Mouse (Mus musculus) neural tube, embryonic 13.5 days (tissue): ENCODE data around the gene Sigmar1. TPM values are rescaled to one million over a fixed set of nuclear protein-coding genes. Genes with fewer than 3 reads are reported as not detected.
A peak's percentile ranks its signal among the peaks of the same experiment; 100 is the strongest.

ENCODE experiments used
- ATAC-seq: fragments of 200-750 bp; cut with Nextera tagmentation; 2 replicates; pipeline ENCODE4 v1.8.0; 2017; ENCODE audit warnings: low read depth, mild to moderate bottlenecking, moderate TSS enrichment, moderate library complexity
- H3K27ac ChIP-seq: fragments of 300-500 bp; sonication (generic); replicated peaks from 2 replicates; pipeline ENCODE4 v1.5.1; 2015; ENCODE audit warnings: moderate library complexity, mild to moderate bottlenecking, inconsistent platforms
- H3K27me3 ChIP-seq: fragments of 300-500 bp; sonication (generic); 2 replicates; pipeline ENCODE4 v1.6.1; 2015; ENCODE audit warnings: mild to moderate bottlenecking, inconsistent platforms
- H3K36me3 ChIP-seq: fragments of 300-500 bp; sonication (generic); 2 replicates; pipeline ENCODE4 v1.6.1; 2015; ENCODE audit warnings: mild to moderate bottlenecking, inconsistent platforms
- H3K4me1 ChIP-seq: fragments of 300-500 bp; sonication (generic); replicated peaks from 2 replicates; pipeline ENCODE4 v1.6.1; 2015; ENCODE audit warnings: inconsistent platforms
- H3K4me2 ChIP-seq: fragments of 300-500 bp; sonication (generic); 2 replicates; pipeline ENCODE4 v1.6.1; 2015; ENCODE audit warnings: inconsistent platforms, mild to moderate bottlenecking, moderate library complexity
- H3K4me3 ChIP-seq: fragments of 300-500 bp; sonication (generic); 2 replicates; pipeline ENCODE4 v1.5.1; 2015; ENCODE audit warnings: mild to moderate bottlenecking, inconsistent platforms
- H3K9ac ChIP-seq: fragments of 300-500 bp; sonication (generic); 2 replicates; pipeline ENCODE4 v1.6.1; 2015; ENCODE audit warnings: moderate library complexity, mild to moderate bottlenecking, inconsistent platforms
- H3K9me3 ChIP-seq: fragments of 300-500 bp; sonication (generic); 2 replicates; pipeline ENCODE4 v1.6.1; 2016; ENCODE audit warnings: inconsistent platforms
- WGBS: fragments of 180-500 bp; shearing (Covaris S2); methylation state at CpG from one replicate; pipeline ENCODE4 v1.1.7; 2015; 5-methylcytosine and 5-hydroxymethylcytosine counted together
- polyA plus RNA-seq: library from polyadenylated mRNA; unstranded; fragments of >200 nt; fragmentation: Nextera tagmentation; extraction: Ambion mirVana; gene quantifications from 2 replicates; pipeline ENCODE4 v1.2.1, GENCODE M21; 2015

Sigmar1 gene
- polyA plus RNA-seq, 1 experiment from 2014 or later = 75.1 TPM

GRCm38 (mm10) chr4:41745021-41745420, 10.9 kb downstream of the Sigmar1 start:
- WGBS = 93% methylated on average over 1 of the region's 1 CpGs
- H3K4me3 ChIP-seq = no peak overlapping the region
- peaks cover 7% of the 10 kb centered on the region for H3K4me1 ChIP-seq
- H3K4me2 ChIP-seq = no peak overlapping the region
- no peaks in the 10 kb centered on the region for H3K36me3 ChIP-seq
- H3K9ac ChIP-seq = no peak overlapping the region
- 0 out of 2 replicates have a peak, but pooled peaks cover 9% of the 10 kb centered on the region for H3K27me3 ChIP-seq
- no peak overlapping the region for H3K27ac ChIP-seq
- ATAC-seq = no peak
- H3K9me3 ChIP-seq = peaks cover 15% of the 10 kb centered on the region

GRCm38 (mm10) chr4:41744131-41744530, 11.8 kb downstream of the Sigmar1 start:
- peaks cover 16% of the 10 kb centered on the region for H3K4me1 ChIP-seq
- no peak overlapping the region for H3K4me2 ChIP-seq
- no peak overlapping the region for H3K4me3 ChIP-seq
- peaks cover 15% of the 10 kb centered on the region for H3K9me3 ChIP-seq
- ATAC-seq = no peak
- no peak overlapping the region for H3K27ac ChIP-seq
- H3K9ac ChIP-seq = no peak overlapping the region
- peaks cover 3% of the 10 kb centered on the region for H3K36me3 ChIP-seq
- WGBS = 82% methylated on average over 2 of the region's 2 CpGs
- 0 out of 2 replicates have a peak, but pooled peaks cover 4% of the 10 kb centered on the region for H3K27me3 ChIP-seq

DNA sequence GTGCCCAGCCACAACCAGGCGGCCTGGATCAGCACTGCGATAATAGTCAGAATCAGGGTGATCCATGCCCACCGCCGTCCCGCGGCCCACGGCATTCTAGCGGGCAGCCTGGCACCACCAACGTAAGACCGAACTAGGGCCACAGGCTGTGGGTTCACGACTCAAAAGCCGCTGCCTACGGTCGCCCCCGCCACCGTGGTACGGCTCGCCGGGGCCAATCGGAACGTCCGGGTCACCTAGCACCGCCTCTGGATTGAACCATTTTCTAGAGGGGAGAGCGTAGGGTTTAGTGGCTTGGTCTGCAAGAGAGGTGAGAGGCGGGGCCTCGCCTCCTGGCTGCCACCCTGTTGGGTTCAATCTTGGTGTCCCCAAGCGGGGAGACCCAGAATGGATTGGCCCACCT, 14.8 kb downstream of the Sigmar1 start:
- H3K4me2 ChIP-seq = peak overlapping the region; percentile 84
- 0% methylated on average over 27 of the region's 27 CpGs for WGBS
- H3K4me3 ChIP-seq = peak overlapping the region; percentile 79
- 0 out of 2 replicates have a peak, but pooled peaks cover 4% of the 10 kb centered on the region for H3K9me3 ChIP-seq
- H3K27me3 ChIP-seq = no peaks in the 10 kb centered on the region
- peaks cover 12% of the 10 kb centered on the region for H3K36me3 ChIP-seq
- H3K27ac ChIP-seq = peak overlapping the region; percentile 87
- H3K9ac ChIP-seq = peak overlapping the region; percentile 83
- ATAC-seq = peak; percentile 97
- peaks cover 19% of the 10 kb centered on the region for H3K4me1 ChIP-seq

DNA sequence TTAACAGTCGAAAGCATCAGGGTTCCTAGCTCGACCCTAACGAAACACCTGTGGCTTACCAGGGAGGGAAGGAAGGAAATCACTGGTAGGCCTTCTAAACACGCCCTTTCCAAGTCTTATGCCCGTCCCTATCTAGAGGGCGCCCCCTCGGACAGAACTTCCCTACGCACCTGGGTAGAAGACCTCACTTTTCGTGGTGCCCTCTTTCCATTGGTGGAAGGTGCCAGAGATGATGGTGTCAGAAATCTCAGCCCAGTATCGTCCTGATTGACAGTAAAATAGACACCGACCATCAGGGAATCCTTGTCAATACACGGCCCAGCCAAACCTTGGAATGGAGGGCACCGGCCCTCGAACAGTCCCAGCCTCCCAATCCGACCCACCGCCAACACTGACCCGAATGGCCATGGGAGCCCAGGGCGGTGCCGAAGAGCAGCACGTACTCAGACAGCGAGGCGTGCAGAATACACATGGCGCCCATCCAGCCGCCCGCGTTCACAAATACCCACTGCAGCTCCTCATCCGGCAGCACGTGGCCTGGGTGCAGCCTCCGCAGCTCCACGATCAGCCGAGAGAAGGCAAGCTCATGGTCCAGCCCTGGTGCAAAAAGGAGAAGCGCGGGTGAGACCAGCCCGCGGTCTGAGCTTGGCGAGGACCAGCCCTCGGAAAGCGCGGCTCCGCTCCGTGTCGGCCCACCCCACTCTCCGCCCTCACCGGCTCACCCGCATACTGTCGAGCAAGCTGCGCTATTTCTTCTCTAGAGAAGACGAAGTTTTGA, 15.4 kb downstream of the Sigmar1 start:
- Histone ChIP-seq H3K4me1 (peaks cover 19% of the 10 kb centered on the region), H3K9ac (peak overlapping the region; percentile 83), H3K9me3 (no peaks in the 10 kb centered on the region), H3K27ac (peak overlapping the region; percentile 87), H3K27me3 (no peaks in the 10 kb centered on the region), H3K4me3 (peak overlapping the region; percentile 79), H3K4me2 (peak overlapping the region; percentile 84), H3K36me3 (peaks cover 12% of the 10 kb centered on the region)
- ATAC-seq = peak; percentile 87
- under 1% methylated on average over 48 of the region's 48 CpGs for WGBS

DNA sequence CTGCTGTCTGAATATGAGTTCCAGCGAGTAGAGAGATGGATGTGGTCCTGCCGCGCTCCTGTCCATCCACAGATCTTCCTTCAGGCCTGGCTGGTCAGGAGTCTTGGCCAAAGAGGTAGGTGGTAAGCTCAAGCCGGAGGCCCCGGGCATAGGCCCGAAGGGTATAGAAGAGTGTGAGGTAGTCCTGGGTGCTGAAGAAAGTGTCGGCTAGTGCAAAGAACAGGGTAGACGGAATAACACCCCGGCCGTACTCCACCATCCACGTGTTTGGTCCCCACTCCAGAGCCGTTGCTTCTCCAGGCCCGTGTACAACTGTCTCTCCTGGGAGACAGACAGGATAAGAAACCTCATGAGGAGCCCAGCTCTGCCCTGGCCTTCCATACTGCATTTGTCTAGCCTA, 16.7 kb downstream of the Sigmar1 start:
- Histone ChIP-seq H3K4me1 (peaks cover 19% of the 10 kb centered on the region), H3K9ac (no peak overlapping the region), H3K4me3 (no peak overlapping the region), H3K27ac (no peak overlapping the region), H3K36me3 (peaks cover 12% of the 10 kb centered on the region), H3K4me2 (peak overlapping the region; percentile 84), H3K27me3 (no peaks in the 10 kb centered on the region), H3K9me3 (no peaks in the 10 kb centered on the region)
- no peak for ATAC-seq
- WGBS = 91% methylated on average over 13 of the region's 13 CpGs

GRCm38 (mm10) chr4:41738256-41738603, 17.7 kb downstream of the Sigmar1 start:
- Histone ChIP-seq H3K9me3 (no peaks in the 10 kb centered on the region), H3K9ac (no peak overlapping the region), H3K27me3 (peaks cover 5% of the 10 kb centered on the region), H3K4me1 (peaks cover 19% of the 10 kb centered on the region), H3K4me2 (no peak overlapping the region), H3K27ac (no peak overlapping the region), H3K36me3 (peaks cover 12% of the 10 kb centered on the region), H3K4me3 (no peak overlapping the region)
- ATAC-seq = no peak
- 70% methylated on average over 1 of the region's 1 CpGs for WGBS

DNA sequence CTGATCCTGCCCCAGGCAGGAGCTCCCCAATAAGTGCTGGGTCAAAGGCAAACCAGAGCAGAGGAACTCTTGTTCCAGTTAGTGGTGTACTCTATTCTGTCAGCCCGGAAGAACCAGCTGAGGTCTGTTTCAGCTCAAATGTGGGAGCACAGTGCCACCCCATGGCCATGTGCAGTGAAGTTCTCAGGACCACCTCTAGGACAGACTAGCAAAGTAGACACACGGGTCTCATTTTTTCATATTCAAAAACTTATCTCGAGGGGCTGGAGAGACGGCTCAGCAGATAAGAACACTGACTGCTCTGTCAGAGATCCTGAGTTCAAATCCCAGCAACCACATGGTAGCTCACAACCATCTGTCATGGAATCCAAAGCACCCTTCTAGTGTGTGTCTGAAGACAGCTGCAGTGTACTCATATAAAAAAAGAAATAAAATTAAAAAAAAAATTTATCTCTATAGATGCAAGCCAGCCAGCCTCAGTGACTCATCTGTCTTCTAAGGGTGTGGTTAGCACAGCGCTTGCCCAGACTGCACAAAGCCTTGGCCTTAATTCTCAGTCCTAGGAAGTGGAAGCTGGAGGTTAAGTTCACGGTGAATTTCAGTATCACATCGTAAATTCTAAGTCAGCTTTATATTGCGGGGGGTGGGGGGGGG, 18.2 kb downstream of the Sigmar1 start:
- Histone ChIP-seq H3K4me2 (no peak overlapping the region), H3K27me3 (peaks cover 10% of the 10 kb centered on the region), H3K9ac (no peak overlapping the region), H3K36me3 (peaks cover 12% of the 10 kb centered on the region), H3K27ac (no peak overlapping the region), H3K9me3 (no peaks in the 10 kb centered on the region), H3K4me3 (no peak overlapping the region), H3K4me1 (peaks cover 19% of the 10 kb centered on the region)
- 44% methylated on average over 8 of the region's 8 CpGs for WGBS
- ATAC-seq = no peak

DNA sequence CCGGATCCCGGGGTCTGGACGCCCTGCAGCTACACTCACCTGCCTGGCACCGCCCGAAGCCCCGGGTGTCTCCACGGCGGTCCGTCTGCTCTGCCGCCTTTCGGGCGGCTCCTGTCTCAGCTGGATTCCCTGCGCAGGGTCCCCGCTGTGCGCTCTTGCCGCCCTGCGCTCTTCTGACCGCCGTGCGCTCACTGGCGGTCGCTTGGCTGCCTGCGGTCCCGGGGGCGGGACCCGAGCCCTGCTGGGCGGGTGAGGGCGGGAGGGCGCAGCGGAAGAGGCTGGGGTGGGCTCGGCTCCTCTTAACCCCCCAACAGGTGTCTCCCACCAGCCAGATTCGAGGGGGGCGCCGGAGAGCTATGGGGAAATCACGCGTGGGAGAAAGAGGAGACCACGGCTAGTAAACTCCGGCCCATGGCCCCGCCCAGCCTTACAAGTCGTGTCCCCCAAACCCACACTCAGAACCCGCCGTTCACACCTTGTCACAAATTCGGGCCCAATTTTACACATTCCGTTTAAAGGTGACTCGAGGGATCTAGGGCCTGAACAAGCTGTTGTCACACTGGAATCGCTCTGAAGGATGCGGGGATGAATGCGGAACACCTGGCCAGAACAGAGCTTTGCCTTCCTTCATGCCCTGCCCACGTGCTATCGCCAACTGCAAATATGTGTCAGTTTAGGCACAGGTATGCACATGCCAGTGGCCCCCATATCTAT, 24.7 kb downstream of the Sigmar1 start, which contains the start of gene Arid3c:
Arid3c (minus strand) TSS at position 91 of the 714 bp plus-strand sequence.
- 2% methylated on average over 50 of the region's 50 CpGs for WGBS
- Histone ChIP-seq H3K4me2 (peak within 1 kb of the TSS; percentile 65), H3K27me3 (peaks cover 70% of the 10 kb centered on the region), H3K9me3 (no peaks in the 10 kb centered on the region), H3K9ac (peak within 1 kb of the TSS; percentile 47), H3K4me1 (peaks cover 35% of the 10 kb centered on the region), H3K27ac (no peak within 1 kb of the TSS), H3K36me3 (no peaks in the 10 kb centered on the region), H3K4me3 (peak within 1 kb of the TSS; percentile 32)
- ATAC-seq = no peak

DNA sequence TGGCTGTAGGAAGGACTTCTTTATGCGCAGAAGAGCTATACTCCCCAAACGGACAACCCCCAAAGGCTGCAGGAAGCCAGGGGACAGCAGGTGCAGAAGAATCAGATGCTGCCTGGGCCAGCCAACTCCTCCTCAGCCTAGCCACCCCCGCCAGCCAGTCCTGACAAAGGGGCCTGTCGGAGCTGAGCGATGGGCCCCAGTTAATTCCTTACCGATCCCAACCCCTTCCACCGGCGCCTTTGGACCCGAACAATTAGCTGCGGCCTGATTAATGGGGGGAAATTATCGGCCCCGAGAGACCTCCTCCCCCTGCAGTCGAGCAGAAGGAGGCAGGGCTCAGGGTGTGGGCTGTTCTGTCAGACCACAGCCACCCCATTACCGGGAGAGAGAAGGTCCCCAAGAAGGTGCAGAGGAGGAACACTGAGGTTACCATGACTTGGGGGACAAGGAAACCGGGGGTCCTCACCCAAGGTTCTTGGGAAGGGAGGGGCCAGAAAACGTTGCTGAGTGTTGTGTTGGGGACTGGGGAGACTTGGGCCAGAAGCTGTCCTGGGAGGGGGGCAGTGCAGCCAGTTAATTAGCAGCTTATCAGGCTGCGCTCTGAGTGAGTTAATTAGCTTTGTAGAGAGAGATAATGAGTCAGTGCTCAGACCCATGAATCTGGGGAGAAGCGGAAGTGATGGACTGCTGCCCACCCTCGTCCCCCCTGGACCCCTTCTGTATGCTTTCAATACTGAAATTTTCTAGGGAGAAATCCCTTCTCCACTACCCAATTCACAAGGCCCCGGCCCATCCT, 28.9 kb downstream of the Sigmar1 start:
- Histone ChIP-seq H3K4me1 (peaks cover 57% of the 10 kb centered on the region), H3K36me3 (no peaks in the 10 kb centered on the region), H3K27ac (peak overlapping the region; percentile 55), H3K9ac (0 out of 2 replicates have a peak overlapping the region, but pooled peaks have one; percentile 27), H3K27me3 (peaks cover 80% of the 10 kb centered on the region), H3K9me3 (no peaks in the 10 kb centered on the region), H3K4me3 (0 out of 2 replicates have a peak overlapping the region, but pooled peaks have one; percentile 0), H3K4me2 (peak overlapping the region; percentile 42)
- WGBS = 7% methylated on average over 20 of the region's 20 CpGs
- ATAC-seq = peak; percentile 30

GRCm38 (mm10) chr4:41722918-41723351, 33.0 kb downstream of the Sigmar1 start, which contains the start of gene Dctn3:
TSS of gene Dctn3 (minus strand) at chr4:41723170.
- Histone ChIP-seq H3K9ac (peak within 1 kb of the TSS; percentile 87), H3K36me3 (peaks cover 26% of the 10 kb centered on the region), H3K27ac (peak within 1 kb of the TSS; percentile 64), H3K4me3 (peak within 1 kb of the TSS; percentile 89), H3K27me3 (peaks cover 43% of the 10 kb centered on the region), H3K4me1 (peaks cover 47% of the 10 kb centered on the region), H3K4me2 (peak within 1 kb of the TSS; percentile 89), H3K9me3 (no peaks in the 10 kb centered on the region)
- peak; percentile 87 for ATAC-seq
- WGBS = under 1% methylated on average over 27 of the region's 27 CpGs

GRCm38 (mm10) chr4:41716834-41717233, 39.1 kb downstream of the Sigmar1 start:
- peak overlapping the region; percentile 65; the same call in 1 of the 2 replicates for H3K27ac ChIP-seq
- H3K27me3 ChIP-seq = no peaks in the 10 kb centered on the region
- WGBS = 68% methylated on average over 6 of the region's 6 CpGs
- no peak overlapping the region for H3K4me2 ChIP-seq
- peaks cover 43% of the 10 kb centered on the region for H3K4me1 ChIP-seq
- H3K9me3 ChIP-seq = no peaks in the 10 kb centered on the region
- peak overlapping the region; percentile 41; the same call in 1 of the 2 replicates for H3K9ac ChIP-seq
- H3K36me3 ChIP-seq = peaks cover 49% of the 10 kb centered on the region
- no peak overlapping the region for H3K4me3 ChIP-seq
- ATAC-seq = no peak
